Mouse (Mus musculus): Measurements from ENCODE around the gene Cerk. TPM values are rescaled to one million over a fixed set of nuclear protein-coding genes. Genes with fewer than 3 reads are reported as not detected.

The Cerk gene
- 8.8 and 10.3 TPM in 2 replicates for total RNA-seq (2012; rRNA removed)
- total RNA-seq (2014; rRNA removed): 3.7 and 4.4 TPM in 2 replicates
- polyA plus RNA-seq (2012; ENCODE audit: insufficient read length, low read depth): 2.2 and 2.5 TPM in 2 replicates

DNA sequence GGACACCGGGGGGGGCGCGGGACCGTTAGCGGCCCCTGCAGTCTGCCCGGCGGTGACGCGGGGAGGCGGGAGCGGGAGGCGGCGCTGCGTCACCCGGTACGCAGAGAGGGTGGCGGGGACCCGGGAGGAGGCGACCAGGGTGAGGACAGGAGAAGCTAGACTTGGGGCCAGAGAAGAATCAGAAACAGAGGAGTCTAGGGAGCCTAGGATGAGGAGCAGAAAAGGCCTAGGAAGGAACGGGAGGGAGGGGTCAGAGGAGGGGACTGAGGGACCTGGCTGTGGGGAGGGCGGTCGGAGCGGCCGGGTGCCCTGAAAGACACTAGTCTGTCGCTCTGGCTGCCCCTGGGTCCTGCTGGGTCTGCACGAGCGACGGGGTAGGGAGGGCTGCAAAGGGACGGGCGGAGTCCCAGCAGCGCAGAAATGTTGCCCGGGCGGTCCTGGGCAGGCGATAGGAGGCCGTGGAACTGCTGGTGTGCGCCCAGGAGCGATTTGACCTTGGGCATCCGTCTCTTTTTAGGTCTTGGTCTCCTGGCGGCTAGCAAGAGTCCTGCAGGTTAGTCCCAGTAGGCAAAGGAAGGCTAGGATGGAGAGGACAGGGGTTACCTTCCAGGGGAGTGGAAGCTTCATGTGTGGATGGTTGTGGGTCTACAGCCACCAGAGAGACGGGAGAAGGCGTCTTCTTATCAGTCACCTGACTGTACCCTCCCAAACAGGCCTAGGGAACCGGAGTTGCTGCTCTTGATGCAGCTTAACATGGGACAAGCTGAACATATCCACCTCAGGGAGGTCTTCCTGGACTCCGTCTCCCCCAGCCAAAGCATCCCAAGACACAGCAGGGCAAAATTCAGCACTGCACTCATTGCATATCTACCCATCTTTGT lies at the start of gene Cerk:
Gene Cerk (minus strand): TSS at position 453 of the 881 bp plus-strand sequence.
- dilution Hi-C loops (cut with MboI; ENCODE audit: extremely low pct_ligation_motif_present, extremely low pct_unique_long_range_greater_than_20kb, low sequenced_read_pairs): no loop called here
- no peaks in the 10 kb centered on the region for H3K36me3 ChIP-seq (replicated peaks in 1 of 2; ENCODE audit: control insufficient read depth in 1 of 2, insufficient read depth in 1 of 2, low read length in 1 of 2)
- H3K27ac ChIP-seq (ENCODE audit: insufficient read depth, low read depth): no peak within 1 kb of the TSS
- peak within 1 kb of the TSS; percentile 60 to 69 (median 64) for H3K4me3 ChIP-seq (replicated peaks in 1 of 3; ENCODE audit: low read depth in 2 of 3, low read length in 2 of 3, poor library complexity in 1 of 3)
- no peaks in the 10 kb centered on the region; the same call in 1 of the 2 replicates for H3K79me2 ChIP-seq (replicated peaks; ENCODE audit: control insufficient read depth, extremely low read depth, insufficient read depth, poor library complexity, severe bottlenecking)
- H3K9me3 ChIP-seq (replicated peaks; ENCODE audit: low read length): no peaks in the 10 kb centered on the region
- H3K4me2 ChIP-seq (ENCODE audit: insufficient read depth, low read depth, poor library complexity, severe bottlenecking): peak within 1 kb of the TSS; percentile 69
- no peak for DNase-seq (ENCODE audit: extremely low read depth)
- H3K27me3 ChIP-seq (replicated peaks): peaks cover 61% of the 10 kb centered on the region
- TF ChIP-seq SMC3 (IDR thresholded peaks at IDR 0.05; ENCODE audit: low read depth, low read length) (peak; percentile 15; the same call in 1 of the 2 replicates), RAD21 (IDR thresholded peaks at IDR 0.05; ENCODE audit: low read depth, low read length) (peak; percentile 15), EP300 (IDR thresholded peaks at IDR 0.05; ENCODE audit: low read length) (no peak), JUN (IDR thresholded peaks at IDR 0.05; ENCODE audit: insufficient read depth, low read depth, low read length) (no peak), CTCF (conservative IDR thresholded peaks at IDR 0.05 in 1 of 2, IDR thresholded peaks at IDR 0.05 in 1 of 2; ENCODE audit: low read depth in 2 of 2, low read length in 2 of 2) (peak in 1 of 2 experiments; percentile 54; a peak in 2 of 4 replicates), IRF4 (IDR thresholded peaks at IDR 0.05; ENCODE audit: low read depth, low read length) (no peak), BHLHE40 (IDR thresholded peaks at IDR 0.05; ENCODE audit: low read depth, low read length) (no peak), POLR2A (IDR thresholded peaks at IDR 0.05; ENCODE audit: low read depth, low read length) (peak; percentile 30; the same call in 1 of the 2 replicates), MAFK (IDR thresholded peaks at IDR 0.05; ENCODE audit: insufficient replicate concordance, low read length) (no peak), ZMIZ1 (IDR thresholded peaks at IDR 0.05; ENCODE audit: low read depth, low read length) (no peak), SIN3A (IDR thresholded peaks at IDR 0.05; ENCODE audit: low read length) (peak; percentile 16; the same call in 1 of the 2 replicates)
- H3K4me1 ChIP-seq (ENCODE audit: control insufficient read depth in 1 of 2, insufficient read depth in 2 of 2): peaks cover 20 to 43% of the 10 kb centered on the region in 2 experiments
- H3K9ac ChIP-seq (ENCODE audit: insufficient read depth, low read depth): peak within 1 kb of the TSS; percentile 91
- in situ Hi-C loops (cut with MboI; ENCODE audit: low pct_ligation_motif_present, low pct_unique_long_range_greater_than_20kb, low sequenced_read_pairs): no loop called here

- in situ Hi-C loops (cut with MboI; ENCODE audit: low pct_ligation_motif_present, low pct_unique_long_range_greater_than_20kb, low sequenced_read_pairs): loop anchor here (25.0 kb wide), 1 partner anchor 328 kb away; no protein-coding TSS in a partner anchor
- no peak overlapping the region for H3K4me3 ChIP-seq (replicated peaks in 1 of 3; ENCODE audit: low read depth in 2 of 3, low read length in 2 of 3, poor library complexity in 1 of 3)
- TF ChIP-seq JUN (IDR thresholded peaks at IDR 0.05; ENCODE audit: insufficient read depth, low read depth, low read length) (no peak), PAX5 (IDR thresholded peaks at IDR 0.05; ENCODE audit: low read length) (no peak), POLR2A (IDR thresholded peaks at IDR 0.05; ENCODE audit: low read depth, low read length) (no peak), GABPA (IDR thresholded peaks at IDR 0.05; ENCODE audit: insufficient replicate concordance, low read depth, low read length) (no peak), MEF2A (IDR thresholded peaks at IDR 0.05; ENCODE audit: borderline replicate concordance, low read depth, low read length) (no peak), KAT2A (IDR thresholded peaks at IDR 0.05; ENCODE audit: insufficient replicate concordance, low read length) (no peak), USF1 (IDR thresholded peaks at IDR 0.05; ENCODE audit: low read depth, low read length) (no peak), MAZ (IDR thresholded peaks at IDR 0.05; ENCODE audit: low read depth, low read length) (no peak), NELFE (IDR thresholded peaks at IDR 0.05; ENCODE audit: low read depth, low read length) (no peak), SMC3 (IDR thresholded peaks at IDR 0.05; ENCODE audit: low read depth, low read length) (no peak), SIN3A (IDR thresholded peaks at IDR 0.05; ENCODE audit: low read length) (no peak), JUND (conservative IDR thresholded peaks at IDR 0.05; ENCODE audit: low read depth, low read length) (no peak), NRF1 (IDR thresholded peaks at IDR 0.05; ENCODE audit: low read depth, low read length) (no peak), EP300 (IDR thresholded peaks at IDR 0.05; ENCODE audit: low read length) (no peak), RAD21 (IDR thresholded peaks at IDR 0.05; ENCODE audit: low read depth, low read length) (no peak)
- no peak overlapping the region for H3K4me2 ChIP-seq (ENCODE audit: insufficient read depth, low read depth, poor library complexity, severe bottlenecking)
- no peak overlapping the region for H3K27ac ChIP-seq (ENCODE audit: insufficient read depth, low read depth)
- H3K36me3 ChIP-seq (replicated peaks in 1 of 2; ENCODE audit: control insufficient read depth in 1 of 2, insufficient read depth in 1 of 2, low read length in 1 of 2): peaks cover 13 to 59% of the 10 kb centered on the region in 2 experiments
- dilution Hi-C loops (cut with MboI; ENCODE audit: extremely low pct_ligation_motif_present, extremely low pct_unique_long_range_greater_than_20kb, low sequenced_read_pairs): no loop called here
- no peaks in the 10 kb centered on the region for H3K79me2 ChIP-seq (replicated peaks; ENCODE audit: control insufficient read depth, extremely low read depth, insufficient read depth, poor library complexity, severe bottlenecking)
- no peaks in the 10 kb centered on the region for H3K9me3 ChIP-seq (replicated peaks; ENCODE audit: low read length)
- H3K27me3 ChIP-seq (replicated peaks): no peaks in the 10 kb centered on the region
- H3K9ac ChIP-seq (ENCODE audit: insufficient read depth, low read depth): no peak overlapping the region
- DNase-seq (ENCODE audit: extremely low read depth): no peak
- peaks cover 12 to 44% of the 10 kb centered on the region in 2 experiments for H3K4me1 ChIP-seq (ENCODE audit: control insufficient read depth in 1 of 2, insufficient read depth in 2 of 2)
These were observed 48.8 kb upstream of the Cerk start for GRCm38 (mm10) chr15:86234517-86235441.

All from CH12.LX (cell line).